Mouse (Mus musculus) regulatory T cell (primary cell): ENCODE measurements around the gene Drg1.
"Not testable (repeated sequence)": the region's sequence is repeated elsewhere in the genome, so short reads cannot be mapped to it uniquely, and the experiment has no call there.

Source experiments
- in situ Hi-C: fragments of 300-600 bp; cut with MboI, MseI; formaldehyde crosslinking; loops from one replicate; pipeline ENCODE4 v1.15.1; 2025; ENCODE audit warnings: high pct_unique_total_duplicates

The Drg1 gene

DNA sequence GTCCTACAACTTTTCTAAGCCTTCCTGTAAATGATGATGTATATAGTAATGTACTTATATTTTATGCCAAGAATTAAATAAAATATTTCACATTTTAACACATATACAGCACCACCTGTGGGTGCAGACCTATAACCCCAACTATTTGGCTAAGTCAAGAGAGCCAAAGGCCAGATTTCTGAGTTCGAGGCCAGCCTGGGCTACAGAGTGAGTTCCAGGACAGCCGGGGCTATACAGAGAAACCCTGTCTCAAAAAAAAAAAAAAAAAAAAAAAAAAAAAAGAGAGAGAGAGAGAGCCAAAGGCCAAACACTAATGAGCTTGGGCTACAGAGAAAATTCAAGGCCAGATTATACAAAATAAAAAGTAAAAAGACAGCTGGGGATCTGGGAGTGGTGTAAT, 97.2 kb downstream of the Drg1 start:
- in situ Hi-C loops = not testable (repeated sequence)

DNA sequence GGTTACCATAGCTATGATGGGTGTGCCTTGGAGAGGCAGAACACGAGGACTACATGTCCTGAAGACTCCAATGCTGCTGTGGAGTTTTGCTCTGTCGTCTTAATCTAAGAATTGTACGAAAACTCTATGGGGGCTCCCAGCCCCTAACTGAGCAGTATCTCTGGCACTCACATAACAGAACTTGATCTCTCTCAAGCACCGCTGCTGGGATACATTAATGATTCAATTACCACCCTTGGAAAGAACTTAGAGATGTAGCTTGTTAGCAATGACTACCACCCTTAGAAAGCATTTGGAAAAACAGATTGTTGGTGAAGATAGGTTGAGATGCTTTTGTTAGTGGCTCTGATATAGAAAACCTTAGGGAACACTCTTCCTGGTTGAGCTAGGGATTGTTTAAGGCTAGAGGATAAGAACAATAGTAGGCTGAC, 98.6 kb downstream of the Drg1 start:
- in situ Hi-C loops = not testable (repeated sequence)

DNA sequence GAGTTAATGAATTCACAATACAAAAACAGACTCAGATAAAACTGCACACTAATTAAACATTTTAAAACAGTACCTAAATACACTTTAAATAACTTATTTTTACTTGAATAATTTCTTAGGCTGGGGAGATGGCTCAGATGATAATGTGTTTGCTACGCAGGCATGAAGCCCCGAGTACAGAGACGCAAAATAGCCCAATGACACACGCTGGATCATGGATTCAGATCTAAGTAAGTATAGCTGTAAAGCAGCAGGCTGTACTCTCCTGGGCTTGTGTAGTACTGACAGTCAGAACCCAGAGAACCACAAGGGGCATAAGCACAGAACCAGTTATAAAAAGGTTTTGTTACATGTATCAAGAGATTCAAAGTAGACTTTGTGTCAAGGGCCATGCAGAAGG, 99.1 kb downstream of the Drg1 start:
- in situ Hi-C loops = not testable (repeated sequence)

DNA sequence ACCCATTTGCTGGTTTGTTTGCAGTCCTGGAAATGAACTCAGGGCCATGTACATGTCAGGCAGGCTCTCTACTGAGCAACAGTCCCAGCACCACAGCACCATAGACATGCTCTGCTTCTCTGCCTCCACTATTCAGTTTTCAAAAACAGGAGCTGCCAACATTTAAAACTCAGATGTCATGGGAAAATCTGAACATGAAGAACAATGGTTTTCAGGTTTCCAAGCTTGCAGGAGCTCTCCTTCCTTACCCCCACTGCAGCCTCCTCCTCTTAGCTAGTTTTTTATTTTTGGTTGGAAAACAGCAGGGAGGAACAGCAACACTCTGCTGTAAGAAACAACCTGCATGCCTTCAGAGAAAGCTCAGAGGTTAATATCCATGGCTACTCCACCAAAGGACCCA, 99.9 kb downstream of the Drg1 start:
- in situ Hi-C loops = not testable (repeated sequence)

DNA sequence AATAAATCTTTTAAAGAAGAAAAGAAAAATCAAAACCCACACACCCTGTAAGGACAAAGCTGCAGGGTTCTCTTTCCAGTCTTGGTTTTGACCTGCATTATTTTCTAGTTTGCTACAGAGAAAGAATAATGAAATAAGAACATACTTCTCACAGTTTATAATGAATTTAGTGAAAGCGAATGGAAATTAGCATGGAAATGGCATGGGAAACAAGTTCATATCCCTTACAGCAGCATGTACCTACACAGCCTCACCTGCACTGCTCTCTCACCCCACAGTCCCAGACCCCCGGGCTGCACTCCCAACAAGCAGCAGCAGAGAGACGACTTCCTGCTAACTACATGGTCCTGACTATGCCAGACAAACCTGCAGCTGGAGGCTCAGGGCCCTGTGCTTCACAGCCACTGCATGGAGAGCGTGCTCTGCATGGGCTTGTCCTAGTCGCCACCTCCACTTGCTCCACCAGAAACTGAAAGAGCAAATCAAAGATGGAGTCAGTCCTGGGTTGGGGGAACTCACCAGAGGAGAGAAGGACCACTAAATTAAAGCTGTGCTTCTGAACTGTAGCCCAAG, 100.9 kb downstream of the Drg1 start:
- in situ Hi-C loops = not testable (repeated sequence)

DNA sequence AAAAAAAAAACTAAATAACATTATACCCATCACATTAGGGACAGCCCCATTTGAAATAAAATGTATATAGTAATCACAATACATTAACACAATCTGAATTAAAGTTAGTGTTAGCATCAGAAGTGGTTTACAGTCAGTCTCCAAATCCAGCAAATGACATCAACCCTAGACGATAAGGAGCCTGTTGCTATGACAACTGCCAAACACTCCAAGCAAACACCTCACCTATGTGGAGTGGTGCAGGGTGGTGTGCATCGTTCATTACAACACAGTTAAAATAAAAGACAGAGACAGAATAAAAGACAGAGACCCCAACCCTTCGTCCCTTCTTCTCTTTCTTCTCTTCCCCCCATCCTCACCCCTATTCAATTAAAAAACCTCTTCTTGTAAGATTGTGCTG, 102.6 kb downstream of the Drg1 start:
- in situ Hi-C loops = not testable (repeated sequence)

DNA sequence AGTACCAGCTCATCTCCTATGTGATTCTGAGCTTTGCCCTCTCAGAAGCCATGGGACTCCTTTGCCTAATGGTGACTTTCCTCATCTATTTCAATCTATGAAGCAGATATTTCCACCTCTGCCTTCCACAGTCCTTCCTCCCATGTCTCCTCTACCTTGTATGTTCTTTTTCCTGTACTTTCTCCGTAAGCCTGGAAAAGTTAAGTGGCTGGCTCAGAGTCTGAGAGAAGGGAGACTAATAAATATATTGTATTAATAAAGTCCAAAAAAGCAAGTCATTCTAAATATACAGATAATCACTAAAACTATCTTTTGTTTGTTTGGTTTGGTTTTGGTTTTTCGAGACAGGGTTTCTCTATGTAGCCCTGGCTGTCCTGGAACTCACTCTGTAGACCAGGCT, 103.1 kb downstream of the Drg1 start:
- in situ Hi-C loops = not testable (repeated sequence)

DNA sequence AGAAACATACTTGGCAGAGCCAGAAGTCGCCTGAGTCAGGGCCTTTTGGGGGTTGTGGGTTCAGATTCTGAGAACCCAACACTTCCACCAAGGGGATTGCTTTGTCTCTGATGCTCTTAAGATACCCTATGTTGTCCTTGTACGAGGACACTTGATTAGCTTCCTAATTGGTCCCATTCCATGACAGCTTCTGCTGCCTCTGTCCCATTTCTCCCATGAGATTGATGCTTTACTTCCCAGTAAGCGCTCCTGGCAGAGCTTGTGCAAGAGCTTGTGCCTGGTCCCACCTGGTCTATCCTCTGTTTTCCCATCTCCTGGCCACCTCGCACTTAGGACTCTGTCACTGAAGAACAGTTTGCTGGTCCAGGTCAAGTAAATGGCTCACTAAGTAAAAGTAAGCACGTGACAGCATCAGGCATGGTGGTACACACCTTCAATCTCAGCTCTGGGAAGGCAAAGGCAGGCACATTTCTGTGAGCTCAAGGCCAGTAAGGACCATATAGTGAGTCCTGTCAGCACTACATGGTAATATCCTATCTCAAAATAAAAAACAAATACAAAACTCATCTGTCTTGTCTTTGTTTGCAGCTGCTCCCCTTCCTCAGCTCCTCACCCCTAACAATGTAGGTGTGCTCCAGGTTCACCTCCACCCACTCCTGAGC, 103.8 kb downstream of the Drg1 start:
- in situ Hi-C loops = not testable (repeated sequence)

DNA sequence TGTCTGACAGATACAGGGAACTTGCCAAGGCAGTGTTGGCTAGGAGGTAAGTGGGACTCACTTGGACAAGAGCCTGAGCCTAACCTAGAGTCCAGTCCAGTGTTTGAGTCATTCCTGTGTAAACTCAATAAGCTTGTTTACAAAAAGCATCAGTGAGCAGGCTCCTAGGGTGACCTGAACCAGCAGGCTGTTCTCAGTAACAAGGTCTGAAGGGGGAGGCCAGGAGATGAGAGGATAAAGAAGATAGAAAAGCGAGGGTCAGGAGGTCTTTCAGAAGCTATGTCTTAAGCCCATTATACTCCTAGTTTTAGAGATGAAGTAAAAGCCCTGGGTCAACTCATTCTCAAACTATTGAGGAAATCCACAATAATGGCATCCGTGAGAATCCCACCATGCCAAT, 104.8 kb downstream of the Drg1 start:
- in situ Hi-C loops = not testable (repeated sequence)

DNA sequence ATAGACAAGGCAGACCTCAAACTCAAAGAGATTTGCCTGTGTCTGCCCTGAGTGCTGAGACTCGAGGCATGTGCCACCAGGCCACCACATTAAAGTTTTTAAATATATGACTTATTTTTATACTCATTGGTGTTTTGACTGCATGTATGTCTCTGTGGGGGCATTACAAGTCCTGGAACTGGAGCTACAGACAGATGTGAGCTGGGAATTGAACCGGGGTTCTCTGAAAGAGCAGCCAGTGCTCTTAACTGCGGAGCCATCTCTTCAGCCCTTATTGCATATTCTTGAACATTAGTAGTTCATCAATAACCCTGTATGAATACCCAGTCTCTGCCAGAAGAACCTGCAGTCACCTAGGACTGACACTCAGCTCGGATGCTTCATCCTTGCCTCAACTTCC, 107.4 kb downstream of the Drg1 start:
- in situ Hi-C loops = not testable (repeated sequence)

DNA sequence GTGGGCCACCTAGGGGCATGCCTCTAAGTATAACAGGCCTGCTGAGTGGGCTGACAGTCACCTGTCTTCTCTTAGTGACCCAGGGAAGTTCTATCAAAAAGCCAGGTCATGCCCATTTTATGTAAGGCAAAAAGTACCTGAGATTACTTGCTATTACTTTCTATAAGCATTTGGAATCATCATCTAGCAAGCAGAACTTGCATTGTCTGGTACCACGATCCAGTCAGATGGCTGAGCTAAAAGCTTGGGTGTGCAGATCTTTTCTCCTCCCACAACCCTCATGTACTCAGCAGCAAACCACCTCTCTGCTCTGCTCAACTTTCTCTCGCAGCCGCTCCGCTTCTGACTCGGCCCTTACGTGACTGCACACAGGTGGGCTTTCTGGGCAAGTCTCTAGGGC, 108.2 kb downstream of the Drg1 start:
- in situ Hi-C loops = not testable (repeated sequence)

DNA sequence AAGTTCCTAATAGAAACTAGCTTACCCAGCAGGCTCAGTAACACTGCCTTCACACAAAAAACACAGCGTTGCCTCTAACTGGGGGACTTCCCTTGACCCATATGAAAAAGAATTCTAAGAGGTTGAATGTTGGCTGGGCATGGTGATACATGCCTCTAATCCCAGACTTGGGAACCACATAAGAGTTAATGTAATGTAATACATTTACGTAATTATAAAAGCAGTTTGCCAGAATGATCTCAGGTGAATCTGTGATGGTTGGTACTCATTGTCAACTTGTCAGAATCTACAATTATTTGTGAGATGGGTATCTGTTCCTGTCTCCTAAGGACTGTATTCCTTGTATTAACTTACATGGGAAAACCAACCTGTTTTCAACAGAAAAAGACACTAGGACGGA, 109.2 kb downstream of the Drg1 start:
- in situ Hi-C loops = not testable (repeated sequence)

DNA sequence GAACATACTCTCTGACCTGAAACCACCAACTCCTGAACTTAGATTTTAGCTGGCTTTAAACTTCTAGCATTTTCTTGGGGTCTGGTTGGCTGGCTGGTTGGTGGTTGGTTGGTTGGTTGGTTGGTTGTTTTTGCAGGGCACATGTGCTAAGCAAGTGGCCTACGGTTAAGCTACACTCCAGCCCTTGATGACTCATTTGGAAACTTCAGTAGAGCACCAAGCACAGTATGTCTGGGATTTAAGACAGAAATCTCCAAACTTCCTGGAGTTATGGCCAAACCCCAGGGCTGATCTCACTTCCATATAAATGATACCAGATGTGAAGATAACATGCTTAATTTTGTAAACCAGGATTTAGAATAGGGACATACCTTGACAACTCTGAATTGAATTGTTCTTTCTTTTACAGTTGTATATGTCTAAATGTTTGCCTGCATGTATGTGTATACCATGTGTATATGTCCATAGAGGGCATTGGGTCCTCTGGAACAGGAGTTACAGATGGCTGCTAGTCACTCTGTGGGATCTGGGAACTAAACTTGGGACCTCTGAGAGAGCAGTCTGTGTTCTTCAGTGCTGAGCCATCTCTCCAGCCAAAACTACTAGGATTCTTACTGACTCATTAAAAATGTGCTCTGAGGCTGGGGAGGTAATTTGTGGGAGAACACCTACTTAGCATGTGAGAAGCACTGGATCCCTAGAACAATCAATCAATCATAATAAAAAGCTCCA, 112.4 kb downstream of the Drg1 start:
- in situ Hi-C loops = not testable (repeated sequence)

DNA sequence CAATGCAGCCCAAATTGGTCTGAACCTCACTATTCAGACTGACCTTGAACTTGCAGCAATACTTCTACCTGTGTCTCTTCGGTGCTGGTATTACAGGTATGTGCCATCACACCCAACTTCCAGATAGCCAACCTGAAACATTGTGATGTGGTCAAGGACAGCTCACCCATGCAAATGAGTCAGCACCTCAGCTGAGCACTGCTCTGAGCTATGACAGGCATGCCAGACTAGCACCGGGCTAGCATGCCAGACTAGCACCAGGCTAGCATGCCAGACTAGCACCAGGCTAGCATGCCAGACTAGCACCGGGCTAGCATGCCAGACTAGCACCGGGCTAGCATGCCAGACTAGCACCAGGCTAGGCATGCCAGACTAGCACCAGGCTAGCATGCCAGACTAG, 114.9 kb downstream of the Drg1 start:
- in situ Hi-C loops = not testable (repeated sequence)

DNA sequence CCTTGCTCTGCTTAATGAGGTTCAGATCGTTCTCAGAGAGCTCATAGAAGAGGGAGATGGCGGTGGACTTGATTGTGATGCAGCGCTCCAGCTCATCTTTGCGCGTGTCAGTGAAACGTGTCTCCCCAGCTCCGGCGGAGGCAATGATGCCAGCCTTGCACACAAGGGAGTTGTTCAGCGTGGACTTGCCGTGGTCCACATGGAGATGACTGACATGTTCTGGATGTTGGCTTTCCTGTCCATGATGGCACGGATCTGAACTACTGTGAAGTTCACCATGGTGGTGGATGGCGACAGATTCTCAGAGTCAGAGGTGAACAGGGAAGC, 115.6 kb downstream of the Drg1 start:
- in situ Hi-C loops = not testable (repeated sequence)

DNA sequence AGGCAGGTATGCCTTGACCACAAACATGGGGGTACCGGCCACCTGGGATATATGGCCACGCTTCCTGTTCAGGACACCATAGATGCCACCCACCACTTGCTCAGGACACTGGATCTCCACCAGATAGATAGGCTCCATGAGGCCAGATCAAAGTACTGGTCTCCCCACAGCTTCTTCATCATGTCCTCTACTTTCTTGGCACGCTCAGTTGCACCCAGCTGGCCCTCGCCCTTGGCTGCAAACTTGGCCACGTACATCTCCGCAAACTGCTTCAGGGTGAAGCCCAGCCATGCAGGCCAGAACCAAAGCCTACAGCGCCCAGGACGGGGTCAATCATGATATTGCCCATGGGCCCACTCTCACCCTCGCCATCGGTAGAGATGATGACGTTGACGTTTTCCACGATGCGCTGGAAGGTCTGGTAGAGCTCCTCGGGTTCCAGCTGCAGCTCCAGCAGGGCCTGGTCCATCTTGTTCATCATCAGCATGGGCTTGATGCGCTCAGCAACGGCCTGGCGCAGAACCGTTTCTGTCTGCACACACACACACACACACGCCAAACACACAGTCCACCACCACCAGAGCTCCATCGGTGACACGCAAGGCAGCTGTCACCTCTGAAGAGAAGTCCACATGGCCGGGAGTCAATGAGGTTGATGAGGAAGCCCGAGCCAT, 116.1 kb downstream of the Drg1 start:
- in situ Hi-C loops = not testable (repeated sequence)

DNA sequence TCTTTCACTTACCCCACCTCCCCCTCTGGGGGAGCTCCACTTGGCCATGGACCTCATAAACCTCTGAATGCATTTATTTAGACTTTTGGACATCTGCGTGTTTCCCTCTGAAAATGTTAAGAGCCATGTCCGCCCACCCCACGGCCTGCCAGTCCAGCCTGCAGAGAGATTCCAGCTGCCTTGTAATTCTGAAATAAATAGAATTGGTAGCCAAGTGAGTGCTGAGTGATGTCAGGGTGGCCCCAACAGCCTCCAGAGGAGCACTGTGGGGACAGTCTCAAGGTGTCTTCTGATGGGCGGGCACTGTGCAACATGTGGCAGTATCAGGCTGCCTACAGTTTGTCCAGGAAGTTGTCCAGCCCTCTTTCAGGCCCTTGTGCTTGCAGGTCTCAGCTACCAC, 116.7 kb downstream of the Drg1 start:
- in situ Hi-C loops = not testable (repeated sequence)

DNA sequence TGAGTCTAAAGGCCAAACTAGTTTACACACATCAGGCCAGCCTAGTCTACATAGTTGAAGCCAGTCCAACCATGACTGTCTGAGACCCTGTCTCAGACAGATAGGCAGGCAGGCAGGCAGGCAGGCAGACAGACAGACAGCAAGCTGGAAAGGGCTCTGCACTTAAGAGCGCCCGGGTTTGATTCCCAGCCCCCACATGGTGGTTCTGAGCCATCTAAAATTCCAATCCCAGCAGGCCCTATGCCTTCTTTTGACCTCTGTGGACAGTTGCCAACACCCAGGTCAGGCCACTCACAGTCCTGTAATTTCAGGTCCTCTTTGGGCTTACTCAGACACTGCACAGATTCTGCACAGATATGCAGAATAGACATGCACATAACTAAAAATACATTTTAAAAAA, 119.4 kb downstream of the Drg1 start:
- in situ Hi-C loops = not testable (repeated sequence)

DNA sequence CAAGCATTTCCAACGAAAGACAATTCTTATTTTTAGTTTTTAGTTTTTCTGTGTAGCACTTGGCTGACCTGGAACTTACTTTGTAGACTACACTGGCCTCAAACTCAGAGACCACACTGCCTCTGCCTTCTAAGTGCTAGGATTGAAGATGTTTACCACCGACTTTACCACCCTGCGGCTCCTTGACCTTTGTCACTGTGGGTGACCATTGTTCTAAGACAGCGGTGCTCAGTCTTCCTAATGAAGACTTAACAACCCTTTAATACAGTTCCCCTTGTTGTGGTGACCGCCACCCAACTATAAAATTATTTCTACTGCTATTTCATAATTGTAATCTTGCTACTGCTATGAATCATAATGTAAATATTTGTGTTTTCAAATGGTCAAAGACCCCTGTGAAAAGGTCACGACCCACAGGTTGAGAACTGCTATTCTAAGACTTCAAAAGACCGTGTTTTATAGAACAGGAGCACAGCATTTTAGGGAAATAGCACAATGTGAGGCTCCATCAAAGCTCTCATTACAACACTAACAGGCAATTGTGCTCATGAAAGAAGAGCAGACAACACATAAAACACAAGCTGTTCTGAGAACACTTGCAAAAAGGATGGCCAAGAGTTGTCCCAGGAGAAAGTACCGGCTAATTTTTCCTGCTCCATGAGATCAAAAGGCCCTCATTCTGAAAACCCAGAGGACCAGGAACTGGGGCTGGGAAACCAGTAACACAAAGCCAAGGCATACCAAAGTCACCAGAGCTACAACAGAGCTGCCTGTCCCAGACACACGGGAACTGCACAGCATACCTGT, 120.7 kb downstream of the Drg1 start:
- in situ Hi-C loops = not testable (repeated sequence)

DNA sequence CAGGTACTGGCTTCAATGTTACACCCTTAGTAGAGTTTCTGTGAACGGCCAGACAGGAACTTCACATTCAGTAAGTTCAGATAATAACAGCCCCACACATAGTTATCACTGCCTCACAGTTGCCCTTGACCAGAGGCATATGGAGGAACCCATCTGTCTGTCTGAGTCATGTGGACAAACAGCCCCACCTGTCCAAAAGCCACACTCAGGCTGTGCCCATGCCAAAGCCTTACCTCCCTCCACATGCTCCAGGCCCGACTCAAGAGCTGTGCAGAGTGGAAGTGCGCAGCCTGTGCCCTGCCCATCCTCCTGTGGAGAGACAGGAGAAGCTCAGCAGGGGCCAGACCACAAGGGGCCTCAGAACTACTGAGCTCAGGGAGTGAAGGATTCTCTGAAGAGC, 122.2 kb downstream of the Drg1 start:
- in situ Hi-C loops = loop anchor here (5.0 kb wide), 1 partner anchor 43 kb away; no protein-coding TSS in a partner anchor

DNA sequence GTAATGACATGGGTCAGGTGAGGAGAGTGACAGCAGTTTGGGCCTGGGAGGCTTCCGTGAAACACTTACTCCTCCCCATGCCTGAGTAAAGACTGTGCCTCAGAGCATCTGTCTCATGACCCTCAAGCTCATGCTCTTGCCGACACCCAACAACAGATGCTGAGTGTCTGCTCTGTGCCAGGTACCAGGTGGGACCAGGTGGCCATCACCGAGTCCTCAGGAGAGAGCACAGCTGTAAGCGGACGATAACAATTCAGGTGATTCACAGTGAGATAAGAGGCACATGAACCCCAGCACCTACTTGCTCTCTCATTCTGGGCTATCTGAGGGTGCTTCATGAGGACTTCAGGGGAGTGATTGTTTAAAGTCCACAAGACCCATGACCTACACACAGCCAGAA, 123.8 kb downstream of the Drg1 start:
- in situ Hi-C loops = loop anchor here (5.0 kb wide), 1 partner anchor 45 kb away; no protein-coding TSS in a partner anchor
